Mouse (Mus musculus) ZHBTc4 (cell line): ENCODE data around the gene Gm18596.
"Not testable (repeated sequence)": the region's sequence is repeated elsewhere in the genome, so short reads cannot be mapped to it uniquely, and the experiment has no call there.

ENCODE experiments used
- DNase-seq: peaks from one replicate; pipeline ENCODE4 v3.0.0-alpha.2; 2011; ENCODE audit warnings: low read depth, low spot score

Gene Gm18596

GRCm38 (mm10) chr10:77741924-77742688 is at the start of gene Gm18596:
Gene Gm18596, minus strand, starts transcription at chr10:77742638.
- DNase-seq: not testable (repeated sequence)

GRCm38 (mm10) chr10:77788621-77789020 is 46.2 kb upstream of the Gm18596 start:
- DNase-seq: no peak

GRCm38 (mm10) chr10:77787876-77788275 is 45.4 kb upstream of the Gm18596 start, which contains the start of gene Gm7137:
Gene Gm7137, minus strand, starts transcription at chr10:77788200.
- DNase-seq: not testable (repeated sequence)

- not testable (repeated sequence) for DNase-seq
These were observed 41.0 kb upstream of the Gm18596 start for GRCm38 (mm10) chr10:77783396-77783795.

GRCm38 (mm10) chr10:77782442-77782841 is 40.0 kb upstream of the Gm18596 start, which contains the start of gene Gm3250:
Gene Gm3250, minus strand, starts transcription at chr10:77782542.
- not testable (repeated sequence) for DNase-seq

GRCm38 (mm10) chr10:77776844-77777243 is 34.4 kb upstream of the Gm18596 start, which contains the start of gene Gm7138:
Gene Gm7138, minus strand, starts transcription at chr10:77776944.
- DNase-seq: not testable (repeated sequence)

- not testable (repeated sequence) for DNase-seq
These were observed 29.7 kb upstream of the Gm18596 start for GRCm38 (mm10) chr10:77772142-77772541.

- not testable (repeated sequence) for DNase-seq
These were observed 28.8 kb upstream of the Gm18596 start, which contains the start of gene Gm3238 for GRCm38 (mm10) chr10:77771225-77771624. Gene Gm3238, minus strand, starts transcription at chr10:77771325.

- DNase-seq: no peak
These were observed 27.3 kb upstream of the Gm18596 start for GRCm38 (mm10) chr10:77769727-77770126.

- DNase-seq: not testable (repeated sequence)
These were observed 17.1 kb upstream of the Gm18596 start, which contains the start of gene Gm3233 for GRCm38 (mm10) chr10:77759582-77759981. Gene Gm3233, minus strand, starts transcription at chr10:77759682.

GRCm38 (mm10) chr10:77753448-77753847 is 11.0 kb upstream of the Gm18596 start:
- peak; percentile 47 for DNase-seq

- not testable (repeated sequence) for DNase-seq
These were observed 9.9 kb upstream of the Gm18596 start for GRCm38 (mm10) chr10:77752312-77752711.

- not testable (repeated sequence) for DNase-seq
These were observed 8.8 kb upstream of the Gm18596 start, which contains the start of gene Gm9736 for GRCm38 (mm10) chr10:77751254-77751653. Gene Gm9736, minus strand, starts transcription at chr10:77751354.

GRCm38 (mm10) chr10:77750686-77751085 is 8.2 kb upstream of the Gm18596 start:
- DNase-seq: peak; percentile 9

GRCm38 (mm10) chr10:77738929-77739328 is 3.5 kb downstream of the Gm18596 start:
- DNase-seq: no peak

GRCm38 (mm10) chr10:77735928-77736327 is 6.5 kb downstream of the Gm18596 start:
- DNase-seq: peak; percentile 65

- peak; percentile 69 for DNase-seq
These were observed 13.2 kb downstream of the Gm18596 start for GRCm38 (mm10) chr10:77729241-77729640.

- DNase-seq: peak; percentile 15
These were observed 14.2 kb downstream of the Gm18596 start for GRCm38 (mm10) chr10:77728280-77728679.

GRCm38 (mm10) chr10:77726186-77726585 is 16.3 kb downstream of the Gm18596 start, which contains the start of gene Gm10100:
Gene Gm10100, plus strand, starts transcription at chr10:77726486.
- no peak for DNase-seq

GRCm38 (mm10) chr10:77724855-77725254 is 17.6 kb downstream of the Gm18596 start:
- peak; percentile 66 for DNase-seq

- not testable (repeated sequence) for DNase-seq
These were observed 22.1 kb downstream of the Gm18596 start, which contains the start of gene Krtap12-1 for GRCm38 (mm10) chr10:77720299-77720698. Gene Krtap12-1, plus strand, starts transcription at chr10:77720599.

GRCm38 (mm10) chr10:77715507-77715906 is 26.9 kb downstream of the Gm18596 start, which contains the start of gene Gm10142:
Gene Gm10142, plus strand, starts transcription at chr10:77715807.
- DNase-seq: no peak
